Mouse (Mus musculus): ENCODE measurements around the gene Ralbp1.
A peak's percentile ranks its signal among the peaks of the same experiment; 100 is the strongest.

The Ralbp1 gene

GRCm38 (mm10) chr17:65889476-65889875 is 3.9 kb upstream of the Ralbp1 start:
- DNase-seq, result no peak

- DNase-seq, result no peak
Measured at GRCm38 (mm10) chr17:65886571-65886970, 973 bp upstream of the Ralbp1 start.

- DNase-seq, result no peak
Measured at GRCm38 (mm10) chr17:65885398-65885696, 251 bp downstream of the Ralbp1 start.

GRCm38 (mm10) chr17:65884691-65885397 is 754 bp downstream of the Ralbp1 start:
- DNase-seq, result peak; percentile 99

GRCm38 (mm10) chr17:65884061-65884669 is 1.4 kb downstream of the Ralbp1 start:
- DNase-seq, result peak; percentile 58

GRCm38 (mm10) chr17:65877026-65877425 is 8.6 kb downstream of the Ralbp1 start:
- DNase-seq, result no peak

- peak; percentile 10 for DNase-seq
Measured at GRCm38 (mm10) chr17:65873834-65874233, 11.8 kb downstream of the Ralbp1 start.

GRCm38 (mm10) chr17:65873156-65873555 is 12.4 kb downstream of the Ralbp1 start:
- no peak for DNase-seq

GRCm38 (mm10) chr17:65872652-65873051 is 12.9 kb downstream of the Ralbp1 start:
- peak; percentile 77 for DNase-seq

GRCm38 (mm10) chr17:65872051-65872450 is 13.5 kb downstream of the Ralbp1 start:
- peak; percentile 18 for DNase-seq

GRCm38 (mm10) chr17:65871641-65872041 is 14.0 kb downstream of the Ralbp1 start:
- no peak for DNase-seq

GRCm38 (mm10) chr17:65870146-65870545 is 15.5 kb downstream of the Ralbp1 start:
- peak; percentile 88 for DNase-seq

GRCm38 (mm10) chr17:65869720-65870119 is 15.9 kb downstream of the Ralbp1 start:
- DNase-seq, result no peak

GRCm38 (mm10) chr17:65867996-65868395 is 17.6 kb downstream of the Ralbp1 start:
- no peak for DNase-seq

GRCm38 (mm10) chr17:65866201-65866600 is 19.4 kb downstream of the Ralbp1 start:
- DNase-seq, result no peak

- DNase-seq, result no peak
Measured at GRCm38 (mm10) chr17:65865265-65865664, 20.3 kb downstream of the Ralbp1 start.

GRCm38 (mm10) chr17:65864742-65865141 is 20.9 kb downstream of the Ralbp1 start:
- peak; percentile 14 for DNase-seq

- DNase-seq, result no peak
Measured at GRCm38 (mm10) chr17:65863830-65864229, 21.8 kb downstream of the Ralbp1 start.

GRCm38 (mm10) chr17:65862579-65862978 is 23.0 kb downstream of the Ralbp1 start:
- peak; percentile 49 for DNase-seq

- DNase-seq, result no peak
Measured at GRCm38 (mm10) chr17:65857617-65858016, 28.0 kb downstream of the Ralbp1 start.

GRCm38 (mm10) chr17:65854006-65854405 is 31.6 kb downstream of the Ralbp1 start:
- DNase-seq, result no peak

- no peak for DNase-seq
Measured at GRCm38 (mm10) chr17:65853326-65853725, 32.3 kb downstream of the Ralbp1 start.

GRCm38 (mm10) chr17:65851749-65852148 is 33.8 kb downstream of the Ralbp1 start:
- no peak for DNase-seq

- no peak for DNase-seq
Measured at GRCm38 (mm10) chr17:65850487-65850886, 35.1 kb downstream of the Ralbp1 start.
